Mouse (Mus musculus): ENCODE data around the gene Entpd5. TPM values are rescaled to one million over a fixed set of nuclear protein-coding genes. Genes with fewer than 3 reads are reported as not detected.

Entpd5 gene
- total RNA-seq, 1 experiment from 2014 or later = 58.7 TPM

DNA sequence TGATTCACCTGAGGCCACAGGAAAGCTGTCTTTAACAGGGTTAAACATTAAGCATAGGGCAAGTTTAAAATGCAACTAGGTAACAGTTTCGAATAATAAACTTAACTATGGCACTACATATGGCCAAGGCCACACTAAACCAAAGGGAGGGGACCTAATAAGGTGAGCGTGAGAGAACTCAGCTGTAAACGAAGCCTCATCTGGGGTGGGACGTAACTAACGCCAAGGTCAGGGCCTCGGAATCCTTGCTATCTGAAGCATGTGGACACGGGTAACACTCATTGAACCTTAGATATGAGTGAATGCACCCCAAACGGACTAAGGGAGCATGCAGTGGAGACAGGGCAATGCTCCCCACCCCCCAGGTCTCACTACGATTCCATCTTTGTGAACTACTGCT lies 5.9 kb downstream of the Entpd5 start:
- no peak for ATAC-seq (replicated peaks in 1 of 2; ENCODE audit: insufficient read depth in 1 of 2, low FRiP score in 2 of 2, low TSS enrichment in 1 of 2, low read depth in 1 of 2, poor library complexity in 2 of 2, severe bottlenecking in 2 of 2)

- no peak for ATAC-seq (replicated peaks in 1 of 2; ENCODE audit: insufficient read depth in 1 of 2, low FRiP score in 2 of 2, low TSS enrichment in 1 of 2, low read depth in 1 of 2, poor library complexity in 2 of 2, severe bottlenecking in 2 of 2)
Observed at GRCm38 (mm10) chr12:84400653-84401052, 8.2 kb downstream of the Entpd5 start.

DNA sequence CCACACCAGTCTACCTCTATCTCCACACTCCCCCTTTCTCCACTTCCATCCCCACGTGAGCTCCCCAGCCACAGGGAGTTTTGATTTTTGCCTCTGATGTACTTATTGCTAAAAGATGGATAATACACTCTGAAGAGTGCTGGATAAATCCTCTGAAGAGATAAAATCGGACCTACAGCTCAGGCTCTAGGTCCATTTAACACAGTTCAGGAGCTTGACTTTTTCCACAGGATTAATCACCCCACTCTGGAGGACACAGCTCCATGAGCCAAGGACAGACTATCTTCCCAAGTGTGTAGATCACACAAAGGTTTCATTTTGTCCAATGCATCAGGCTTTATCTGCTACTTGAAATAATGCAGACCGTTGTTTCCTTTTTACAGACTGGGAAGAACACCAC lies 8.8 kb downstream of the Entpd5 start:
- no peak for ATAC-seq (replicated peaks in 1 of 2; ENCODE audit: insufficient read depth in 1 of 2, low FRiP score in 2 of 2, low TSS enrichment in 1 of 2, low read depth in 1 of 2, poor library complexity in 2 of 2, severe bottlenecking in 2 of 2)

GRCm38 (mm10) chr12:84399663-84400062 lies 9.2 kb downstream of the Entpd5 start:
- no peak for ATAC-seq (replicated peaks in 1 of 2; ENCODE audit: insufficient read depth in 1 of 2, low FRiP score in 2 of 2, low TSS enrichment in 1 of 2, low read depth in 1 of 2, poor library complexity in 2 of 2, severe bottlenecking in 2 of 2)

DNA sequence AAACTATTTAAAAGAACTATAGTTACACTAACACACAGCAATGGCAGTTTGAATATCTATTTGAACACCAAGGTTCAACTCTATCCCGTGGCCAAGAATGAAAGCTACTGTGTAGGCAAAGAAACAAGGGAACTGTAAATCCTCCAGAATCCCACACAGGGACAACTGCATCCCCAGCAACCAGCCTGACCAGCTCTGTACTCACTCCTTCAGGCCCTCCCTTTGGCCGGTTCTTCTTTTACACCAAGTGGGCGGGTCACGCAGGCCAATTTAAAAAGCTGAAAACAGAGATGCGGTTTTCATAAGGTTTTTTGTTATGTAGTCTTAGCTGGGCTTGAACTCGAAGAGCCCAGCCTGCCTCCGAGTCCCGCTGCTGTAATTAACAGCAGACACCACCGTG lies 9.7 kb downstream of the Entpd5 start:
- no peak for ATAC-seq (replicated peaks in 1 of 2; ENCODE audit: insufficient read depth in 1 of 2, low FRiP score in 2 of 2, low TSS enrichment in 1 of 2, low read depth in 1 of 2, poor library complexity in 2 of 2, severe bottlenecking in 2 of 2)

GRCm38 (mm10) chr12:84398629-84399028 lies 10.2 kb downstream of the Entpd5 start:
- no peak for ATAC-seq (replicated peaks in 1 of 2; ENCODE audit: insufficient read depth in 1 of 2, low FRiP score in 2 of 2, low TSS enrichment in 1 of 2, low read depth in 1 of 2, poor library complexity in 2 of 2, severe bottlenecking in 2 of 2)

DNA sequence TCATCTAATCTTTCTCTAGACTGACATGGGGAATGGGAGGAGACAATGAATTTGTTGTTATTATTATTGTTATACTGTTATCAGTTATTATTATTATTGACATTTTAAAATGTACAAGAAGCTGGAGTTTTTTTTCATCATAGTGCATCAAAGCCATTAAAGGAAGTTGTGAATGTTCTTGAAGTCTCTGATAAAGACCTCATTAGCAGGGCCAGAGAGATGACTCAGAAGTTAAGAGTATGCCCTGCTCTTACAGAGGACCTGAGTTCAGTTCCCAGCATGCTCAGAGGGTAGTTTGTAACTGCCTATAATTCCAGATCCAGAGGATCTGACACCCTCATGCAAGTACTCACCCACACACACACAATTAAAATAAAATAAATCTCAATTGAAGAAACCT lies 11.1 kb downstream of the Entpd5 start:
- ATAC-seq (replicated peaks in 1 of 2; ENCODE audit: insufficient read depth in 1 of 2, low FRiP score in 2 of 2, low TSS enrichment in 1 of 2, low read depth in 1 of 2, poor library complexity in 2 of 2, severe bottlenecking in 2 of 2) = no peak

GRCm38 (mm10) chr12:84396947-84397679 lies 11.7 kb downstream of the Entpd5 start:
- no peak for ATAC-seq (replicated peaks in 1 of 2; ENCODE audit: insufficient read depth in 1 of 2, low FRiP score in 2 of 2, low TSS enrichment in 1 of 2, low read depth in 1 of 2, poor library complexity in 2 of 2, severe bottlenecking in 2 of 2)

DNA sequence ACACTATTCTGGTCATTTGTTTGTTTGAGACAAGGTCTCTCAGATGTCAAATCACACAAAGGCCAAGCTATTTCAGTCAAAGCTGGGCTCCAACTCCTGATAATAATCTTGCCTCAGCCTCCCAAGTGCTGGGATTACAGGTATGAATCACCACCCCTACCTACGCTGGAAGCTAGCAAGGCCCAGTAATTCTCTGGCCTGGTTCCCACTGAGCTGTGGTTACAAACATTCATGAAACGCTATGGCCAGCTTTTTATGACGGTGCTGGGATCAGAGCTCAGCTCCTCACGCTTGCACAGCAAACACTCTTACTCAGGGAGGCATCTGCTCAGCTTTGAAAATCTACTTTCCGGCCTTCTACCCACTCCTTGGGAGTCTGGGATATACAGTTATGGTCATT lies 15.0 kb downstream of the Entpd5 start:
- ATAC-seq (replicated peaks in 1 of 2; ENCODE audit: insufficient read depth in 1 of 2, low FRiP score in 2 of 2, low TSS enrichment in 1 of 2, low read depth in 1 of 2, poor library complexity in 2 of 2, severe bottlenecking in 2 of 2) = no peak

GRCm38 (mm10) chr12:84392681-84393080 lies 16.1 kb downstream of the Entpd5 start:
- no peak for ATAC-seq (replicated peaks in 1 of 2; ENCODE audit: insufficient read depth in 1 of 2, low FRiP score in 2 of 2, low TSS enrichment in 1 of 2, low read depth in 1 of 2, poor library complexity in 2 of 2, severe bottlenecking in 2 of 2)

DNA sequence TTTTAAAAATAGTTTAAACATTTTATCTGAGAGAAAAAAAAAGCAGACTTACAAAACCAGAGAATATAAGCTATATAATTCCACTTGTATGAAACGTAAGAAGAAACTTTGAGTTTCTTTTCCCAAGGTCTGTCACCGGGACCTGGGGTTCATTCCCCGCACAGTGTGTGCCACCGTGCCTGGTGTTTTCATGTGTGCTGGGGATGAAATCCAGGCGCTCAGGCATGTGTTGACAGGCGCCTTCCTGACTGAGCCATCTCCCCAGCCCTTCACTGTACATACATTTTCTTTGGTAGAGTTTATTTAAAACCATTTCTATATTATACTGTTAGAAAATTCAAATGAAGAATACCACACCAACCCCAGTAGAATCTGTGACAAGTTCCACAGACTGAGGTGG lies 18.5 kb downstream of the Entpd5 start:
- ATAC-seq (replicated peaks in 1 of 2; ENCODE audit: insufficient read depth in 1 of 2, low FRiP score in 2 of 2, low TSS enrichment in 1 of 2, low read depth in 1 of 2, poor library complexity in 2 of 2, severe bottlenecking in 2 of 2) = no peak

DNA sequence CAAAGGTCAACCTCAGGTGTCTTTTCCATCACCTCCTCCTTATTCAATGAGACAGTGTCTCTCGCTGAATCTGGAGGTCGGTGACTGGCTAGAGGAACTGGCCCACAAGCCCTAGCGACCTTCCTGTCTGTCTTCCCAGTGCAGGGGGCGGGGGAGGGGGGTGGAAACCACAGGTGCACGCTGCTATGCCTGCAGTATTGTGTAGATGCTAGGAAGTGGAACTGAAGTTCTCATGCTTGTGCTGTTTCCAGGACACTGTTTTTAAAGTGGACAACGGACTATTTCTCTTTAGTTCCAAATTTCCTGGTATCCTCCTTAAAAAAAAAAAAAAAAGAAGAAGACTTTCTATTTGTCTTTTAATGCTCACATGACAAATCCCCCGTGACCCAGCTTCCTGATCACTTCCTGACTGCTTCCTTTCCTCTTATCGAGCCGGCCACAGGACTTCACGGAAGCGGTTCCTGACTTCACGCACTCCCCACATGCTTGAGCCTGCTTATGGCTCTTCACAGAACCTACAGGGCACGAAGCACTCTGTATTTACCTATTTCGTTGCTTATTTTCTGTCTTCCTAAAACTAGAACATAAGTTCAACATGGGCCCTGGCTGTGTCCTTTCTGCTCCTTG lies 19.9 kb downstream of the Entpd5 start:
- ATAC-seq (replicated peaks in 1 of 2; ENCODE audit: insufficient read depth in 1 of 2, low FRiP score in 2 of 2, low TSS enrichment in 1 of 2, low read depth in 1 of 2, poor library complexity in 2 of 2, severe bottlenecking in 2 of 2) = peak; percentile 44 to 66

GRCm38 (mm10) chr12:84388097-84388496 lies 20.7 kb downstream of the Entpd5 start:
- no peak for ATAC-seq (replicated peaks in 1 of 2; ENCODE audit: insufficient read depth in 1 of 2, low FRiP score in 2 of 2, low TSS enrichment in 1 of 2, low read depth in 1 of 2, poor library complexity in 2 of 2, severe bottlenecking in 2 of 2)

- no peak for ATAC-seq (replicated peaks in 1 of 2; ENCODE audit: insufficient read depth in 1 of 2, low FRiP score in 2 of 2, low TSS enrichment in 1 of 2, low read depth in 1 of 2, poor library complexity in 2 of 2, severe bottlenecking in 2 of 2)
Observed at GRCm38 (mm10) chr12:84385408-84385807, 23.4 kb downstream of the Entpd5 start.

DNA sequence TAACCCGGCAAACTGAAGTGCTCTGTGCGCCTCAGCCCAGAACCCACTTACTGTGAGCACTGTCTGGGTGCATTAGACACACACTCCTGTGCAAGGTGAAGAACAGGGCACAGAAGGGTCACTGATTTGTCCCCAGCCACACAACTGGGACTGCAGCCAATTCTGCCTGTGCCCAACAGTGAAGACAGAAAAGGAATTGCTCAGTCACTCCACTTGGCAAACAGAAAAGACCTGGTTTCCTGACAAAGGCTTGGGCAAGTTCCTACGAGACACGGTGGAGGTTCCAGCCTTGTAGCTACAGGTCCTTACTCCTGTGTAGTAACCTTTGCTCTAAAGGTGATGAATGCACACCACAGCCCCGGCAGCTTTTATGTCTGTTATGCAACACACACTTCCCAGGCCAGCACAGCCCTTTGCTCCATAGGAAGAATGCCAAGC lies 24.2 kb downstream of the Entpd5 start:
- peak; percentile 70 to 84 for ATAC-seq (replicated peaks in 1 of 2; ENCODE audit: insufficient read depth in 1 of 2, low FRiP score in 2 of 2, low TSS enrichment in 1 of 2, low read depth in 1 of 2, poor library complexity in 2 of 2, severe bottlenecking in 2 of 2)

- no peak for ATAC-seq (replicated peaks in 1 of 2; ENCODE audit: insufficient read depth in 1 of 2, low FRiP score in 2 of 2, low TSS enrichment in 1 of 2, low read depth in 1 of 2, poor library complexity in 2 of 2, severe bottlenecking in 2 of 2)
Observed at GRCm38 (mm10) chr12:84382369-84382768, 26.5 kb downstream of the Entpd5 start.

GRCm38 (mm10) chr12:84373831-84374481 lies 34.9 kb downstream of the Entpd5 start:
- no peak for ATAC-seq (replicated peaks in 1 of 2; ENCODE audit: insufficient read depth in 1 of 2, low FRiP score in 2 of 2, low TSS enrichment in 1 of 2, low read depth in 1 of 2, poor library complexity in 2 of 2, severe bottlenecking in 2 of 2)

GRCm38 (mm10) chr12:84371647-84372046 lies 37.2 kb downstream of the Entpd5 start:
- no peak for ATAC-seq (replicated peaks in 1 of 2; ENCODE audit: insufficient read depth in 1 of 2, low FRiP score in 2 of 2, low TSS enrichment in 1 of 2, low read depth in 1 of 2, poor library complexity in 2 of 2, severe bottlenecking in 2 of 2)
